Mouse (Mus musculus) ES-Bruce4 (cell line): Measurements from ENCODE around the gene Hnf1a.

Experiments
- CTCF ChIP-seq: IDR thresholded peaks from one replicate; pipeline ENCODE4 v1.8.1; 2011; ENCODE audit warnings: low read depth, low read length
- POLR2A ChIP-seq: IDR thresholded peaks from one replicate; pipeline ENCODE4 v1.8.1; 2011; ENCODE audit warnings: low read length; ENCODE audit not compliant: insufficient read depth

DNA sequence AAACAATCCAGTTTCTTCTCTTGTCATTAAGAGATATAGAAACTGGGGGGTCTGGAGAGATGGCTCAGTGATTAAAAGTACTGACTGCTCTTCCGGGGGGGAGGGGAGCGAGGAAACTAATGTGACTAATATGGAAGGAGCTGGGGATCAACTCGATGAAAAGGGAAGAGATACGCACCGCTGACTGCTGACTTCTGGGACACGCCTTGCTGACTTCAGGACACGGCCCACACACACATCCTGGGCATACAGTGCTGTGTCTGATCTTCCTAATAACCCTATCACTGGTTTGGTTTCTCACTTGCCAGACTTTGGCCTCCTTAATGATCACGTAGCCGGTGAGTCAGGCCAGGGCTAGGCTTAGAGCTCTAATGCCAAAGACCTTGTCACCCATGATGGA lies 44.1 kb downstream of the Hnf1a start:
- TF ChIP-seq CTCF (no peak), POLR2A (no peak)
